Mouse (Mus musculus) mouse embryonic stem cell (cell line): ENCODE results near the gene Dab1.

Experiments used
- in situ Hi-C, 2 experiments: fragments of 300-500 bp; cut with MboI; formaldehyde crosslinking; loops; 1 replicate in 1 of 2; 3 replicates in 1 of 2; pipeline ENCODE4 v1.14.3; 2019 to 2020; ENCODE audit warnings: low sequenced_read_pairs in 2 of 2, low pct_unique_long_range_greater_than_20kb in 1 of 2, mixed read lengths in 1 of 2; ENCODE audit not compliant: unreplicated experiment in 1 of 2

The Dab1 gene

GRCm38 (mm10) chr4:103678501-103678900 lies 59.3 kb downstream of the Dab1 start:
- in situ Hi-C loops, result no loop called here

- in situ Hi-C loops, result no loop called here
These were observed 66.0 kb downstream of the Dab1 start for GRCm38 (mm10) chr4:103685136-103685535.

DNA sequence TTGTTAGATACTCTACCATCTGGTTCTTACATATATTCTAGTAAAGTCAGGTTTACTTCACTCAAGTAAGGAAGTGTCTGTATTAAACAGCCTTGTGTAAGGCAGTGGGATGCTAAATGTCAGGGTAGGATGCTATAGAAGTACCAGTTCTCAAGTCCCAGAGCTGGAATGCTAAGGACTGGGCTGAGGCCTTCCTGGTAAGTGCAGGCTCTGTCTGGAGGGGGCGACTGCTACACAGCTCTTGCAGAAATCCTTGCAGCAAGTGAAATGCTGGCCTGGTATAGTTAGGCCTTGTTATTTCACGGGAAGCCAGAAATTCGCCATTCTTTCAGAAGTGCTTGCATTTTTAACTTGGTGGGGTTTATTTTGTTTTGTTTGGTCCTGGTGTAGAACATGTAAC lies 72.6 kb downstream of the Dab1 start:
- in situ Hi-C loops, result no loop called here

- in situ Hi-C loops, result no loop called here
These were observed 80.6 kb downstream of the Dab1 start for GRCm38 (mm10) chr4:103699755-103700154.

GRCm38 (mm10) chr4:103700392-103700791 lies 81.2 kb downstream of the Dab1 start:
- in situ Hi-C loops, result no loop called here

DNA sequence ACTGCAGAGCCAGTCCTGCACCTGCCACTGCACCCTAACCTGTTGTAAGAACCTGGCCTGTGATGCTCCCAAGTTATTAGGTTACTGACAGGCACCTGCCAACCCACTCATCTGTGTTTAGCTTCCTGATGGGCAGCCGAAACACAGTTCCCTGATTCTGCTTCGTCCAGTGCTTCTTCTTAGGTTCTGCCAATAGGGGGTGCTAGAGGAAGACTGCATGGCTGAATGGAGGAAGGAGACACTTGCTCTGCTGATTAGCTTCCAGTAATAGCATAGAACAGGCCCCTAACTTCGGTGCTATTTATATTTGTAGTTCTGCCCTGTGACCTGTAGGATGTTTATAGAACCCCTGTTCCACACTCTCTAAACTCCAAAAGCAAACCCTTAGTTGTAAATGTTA lies 83.0 kb downstream of the Dab1 start:
- in situ Hi-C loops, result no loop called here

DNA sequence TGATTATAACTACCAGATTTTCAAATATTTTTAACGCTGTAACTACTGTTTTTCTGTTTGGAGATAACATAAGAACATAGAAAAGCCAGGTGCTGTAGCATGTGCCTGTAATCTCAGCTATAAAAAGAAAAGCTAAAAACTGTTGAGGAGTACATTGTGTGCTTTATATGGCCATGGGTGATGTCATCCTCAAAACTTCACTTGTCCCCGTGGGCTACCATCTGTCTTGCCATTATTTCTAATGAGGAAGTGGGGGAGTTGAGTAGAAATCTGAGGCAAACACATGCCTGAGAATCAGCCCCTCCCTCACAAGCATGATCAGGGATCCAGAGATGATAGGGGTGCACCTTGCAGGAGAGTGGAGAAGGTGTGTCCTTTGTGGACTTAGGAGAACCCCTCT lies 85.3 kb downstream of the Dab1 start:
- in situ Hi-C loops, result no loop called here

DNA sequence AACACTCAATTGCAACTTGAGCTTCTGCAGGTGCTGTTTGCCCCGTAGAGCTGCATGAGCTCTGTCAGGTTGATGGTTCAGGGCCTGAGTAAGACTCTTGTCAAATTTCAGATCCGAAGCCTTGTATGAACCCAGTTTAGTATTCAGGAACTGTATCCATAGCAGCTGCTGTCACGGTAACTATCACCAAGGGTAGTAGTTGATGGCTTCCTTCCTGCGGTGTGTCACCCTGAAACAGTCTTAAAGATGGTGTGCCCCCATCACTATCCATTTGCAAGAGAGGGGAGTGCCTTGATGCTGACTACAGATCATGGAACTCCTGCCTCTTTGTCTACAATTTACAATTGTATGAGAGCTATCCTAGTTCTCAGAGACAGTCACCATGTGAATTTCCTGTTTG lies 87.3 kb downstream of the Dab1 start:
- in situ Hi-C loops, result no loop called here

- in situ Hi-C loops, result no loop called here
These were observed 88.0 kb downstream of the Dab1 start for GRCm38 (mm10) chr4:103707140-103707539.

DNA sequence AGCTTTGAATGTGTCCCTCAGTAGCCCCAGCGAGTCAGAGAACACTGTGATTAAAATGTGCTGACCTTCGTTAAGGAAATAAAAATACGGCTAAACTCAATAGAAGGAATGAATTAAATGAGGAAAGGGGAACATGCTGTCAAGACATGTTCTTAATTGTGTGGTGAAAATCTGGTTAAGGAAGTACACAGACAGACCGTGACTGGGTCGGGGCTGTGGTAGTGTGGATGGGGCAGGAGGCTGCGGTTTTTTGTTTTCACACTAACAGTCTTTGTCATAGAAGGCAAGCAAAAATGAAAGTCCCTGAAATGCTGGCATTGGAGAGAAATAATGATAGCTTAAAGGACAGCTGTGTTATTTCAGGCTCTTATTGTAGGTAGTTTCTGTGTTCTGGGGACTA lies 92.2 kb downstream of the Dab1 start:
- in situ Hi-C loops, result no loop called here

DNA sequence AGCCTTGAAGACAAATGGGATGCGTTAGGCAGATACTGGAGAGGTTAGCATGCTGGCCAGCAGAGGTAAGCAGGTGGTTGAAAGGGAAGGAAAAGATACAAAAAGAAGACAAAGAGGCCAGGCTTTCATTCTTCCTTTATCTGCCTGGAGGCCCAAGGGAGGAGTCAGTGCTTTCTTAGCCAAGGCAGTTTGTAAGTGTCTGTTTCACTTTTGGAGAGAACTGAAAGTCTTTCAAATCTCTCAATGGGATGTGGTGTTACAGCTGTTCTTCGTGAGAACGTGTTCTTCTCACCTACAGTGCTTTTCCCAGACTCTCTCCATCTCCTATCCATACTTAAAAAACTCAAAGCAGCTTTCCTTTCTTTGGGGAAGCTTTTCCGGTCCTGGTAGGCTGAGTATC lies 94.8 kb downstream of the Dab1 start:
- in situ Hi-C loops, result no loop called here

- in situ Hi-C loops, result no loop called here
These were observed 95.8 kb downstream of the Dab1 start for GRCm38 (mm10) chr4:103714991-103715390.

DNA sequence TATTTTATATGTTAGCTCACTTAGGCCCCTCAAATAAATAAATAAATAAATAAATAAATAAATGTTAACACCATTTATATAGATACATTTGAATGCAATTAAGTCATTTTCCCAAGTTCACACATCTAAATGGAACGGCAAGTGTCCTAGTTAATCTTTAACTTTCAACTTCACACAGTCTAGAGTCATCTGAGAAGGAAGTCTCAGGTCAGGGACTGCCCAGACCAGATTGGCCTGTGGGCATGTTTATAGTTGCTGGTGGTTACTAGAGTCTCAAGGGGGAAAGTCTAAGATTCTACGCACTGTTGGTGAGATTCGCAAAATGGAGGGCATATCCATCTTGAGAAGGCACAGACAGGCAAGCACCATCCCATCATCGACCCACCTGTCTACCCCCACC lies 96.4 kb downstream of the Dab1 start:
- in situ Hi-C loops, result no loop called here

DNA sequence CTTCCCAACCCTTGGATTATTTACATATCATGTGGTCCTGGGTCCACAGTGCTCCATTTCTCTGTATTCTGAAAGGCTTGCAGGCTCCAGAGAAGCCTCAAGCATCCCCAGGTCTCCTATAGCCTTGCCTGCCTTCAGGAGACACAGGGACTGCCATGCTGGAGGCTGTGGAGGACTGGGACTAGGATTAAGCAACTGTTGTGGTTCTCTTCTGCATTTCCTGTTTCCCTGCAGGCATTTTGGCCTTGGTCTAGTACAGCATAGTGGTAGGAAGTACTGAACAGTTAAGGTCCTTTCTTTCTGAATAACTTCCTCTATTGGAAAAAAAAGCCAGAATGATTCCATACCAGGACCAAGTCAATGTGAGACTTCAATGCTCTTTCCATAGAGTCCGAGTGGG lies 103.6 kb downstream of the Dab1 start:
- in situ Hi-C loops, result no loop called here

GRCm38 (mm10) chr4:103726486-103726885 lies 107.3 kb downstream of the Dab1 start:
- in situ Hi-C loops, result no loop called here

GRCm38 (mm10) chr4:103737185-103737584 lies 118.0 kb downstream of the Dab1 start:
- in situ Hi-C loops, result no loop called here

DNA sequence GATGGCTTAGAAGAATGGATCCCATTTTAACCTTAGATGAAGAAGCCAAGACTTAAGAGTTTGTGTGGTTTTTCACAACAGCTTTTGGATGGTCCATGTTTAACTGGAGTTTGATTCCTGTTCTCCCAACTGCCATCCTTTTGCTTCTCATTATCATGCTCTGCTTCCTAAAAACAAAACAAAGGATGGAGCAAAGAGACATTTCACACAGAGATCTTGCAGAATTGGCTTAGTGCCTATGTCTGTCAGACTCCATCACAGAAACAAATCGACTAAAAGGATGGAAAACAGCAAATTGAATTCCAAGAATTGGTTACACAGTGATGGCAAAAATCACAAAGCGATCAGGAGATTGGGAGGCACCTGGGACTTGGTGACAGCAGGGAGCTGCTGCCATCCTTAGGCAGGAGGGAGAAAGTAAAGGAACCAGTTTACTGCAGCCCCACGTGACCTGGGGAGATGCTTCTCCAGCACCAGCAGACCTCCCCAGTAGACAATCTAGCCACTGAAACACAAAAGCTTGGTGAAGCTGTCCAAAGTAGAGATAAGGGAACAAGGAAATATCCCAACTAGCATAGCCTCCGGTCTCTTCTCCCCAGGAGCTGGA lies 132.2 kb downstream of the Dab1 start:
- in situ Hi-C loops, result no loop called here

GRCm38 (mm10) chr4:103754561-103754960 lies 135.4 kb downstream of the Dab1 start:
- in situ Hi-C loops, result no loop called here

DNA sequence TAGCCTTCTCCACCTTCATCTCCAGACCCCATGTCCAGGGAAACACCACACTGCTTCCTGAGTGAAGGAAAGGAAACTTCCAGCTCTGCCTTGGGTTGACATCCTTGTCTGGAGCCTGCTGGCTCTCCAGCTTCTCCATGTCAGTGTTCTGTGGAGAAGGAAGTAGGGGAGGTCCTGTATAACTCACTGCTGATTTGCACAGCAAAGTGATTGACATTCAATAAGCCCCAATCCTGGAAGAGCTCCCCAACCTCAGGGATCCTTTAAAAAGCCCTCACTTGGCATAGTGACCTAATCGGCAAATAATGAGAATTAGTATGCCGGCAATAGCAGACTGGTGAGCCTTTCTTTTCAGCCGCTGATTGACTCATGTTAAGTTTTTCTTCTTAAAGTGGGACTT lies 138.1 kb downstream of the Dab1 start:
- in situ Hi-C loops, result no loop called here

GRCm38 (mm10) chr4:103762416-103762815 lies 143.3 kb downstream of the Dab1 start:
- in situ Hi-C loops, result no loop called here

GRCm38 (mm10) chr4:103775712-103776111 lies 156.6 kb downstream of the Dab1 start:
- in situ Hi-C loops, result no loop called here
